Mouse (Mus musculus) G1E (cell line): ENCODE measurements around the gene Rtp3.

Experiments used
- CTCF ChIP-seq: IDR thresholded peaks from 2 replicates; pipeline ENCODE4 v1.5.1; 2012; ENCODE audit warnings: low read depth, low read length, inconsistent platforms, mixed read lengths
- GATA1 ChIP-seq: IDR thresholded peaks from 2 replicates; pipeline ENCODE4 v1.6.1; 2012; ENCODE audit warnings: borderline replicate concordance, low read length, inconsistent platforms, mixed read lengths
- GATA2 ChIP-seq: IDR thresholded peaks from 2 replicates; pipeline ENCODE4 v1.6.1; 2012; ENCODE audit warnings: low read depth, low read length, inconsistent platforms, borderline replicate concordance
- POLR2AphosphoS5 ChIP-seq: IDR thresholded peaks from 2 replicates; pipeline ENCODE4 v1.6.1; 2012; ENCODE audit warnings: low read depth, low read length, inconsistent platforms; ENCODE audit not compliant: insufficient replicate concordance
- TAL1 ChIP-seq: conservative IDR thresholded peaks from 2 replicates; pipeline ENCODE4 v1.6.1; 2012; ENCODE audit warnings: low read depth, low read length, inconsistent platforms, mixed read lengths

- TF ChIP-seq CTCF: no peak
- no peak for TF ChIP-seq POLR2AphosphoS5
- TF ChIP-seq GATA1: no peak
- no peak for TF ChIP-seq TAL1
- TF ChIP-seq GATA2: no peak
These were observed 8.0 kb downstream of the Rtp3 start for GRCm38 (mm10) chr9:110982351-110982750.
